Mouse (Mus musculus) ES-E14 (cell line): ENCODE data around the gene Emc6. TPM values are rescaled to one million over a fixed set of nuclear protein-coding genes. Genes with fewer than 3 reads are reported as not detected.

Experiments used
- DNase-seq: peaks from one replicate; pipeline ENCODE4 v3.0.0-alpha.2; 2013; ENCODE audit warnings: low read depth, low spot score
- H3K27ac ChIP-seq: 2 replicates; pipeline ENCODE4 v1.5.1; 2012; ENCODE audit warnings: low read depth, mild to moderate bottlenecking, low read length, moderate library complexity, mixed read lengths; ENCODE audit not compliant: poor library complexity, insufficient read depth, severe bottlenecking
- H3K36me3 ChIP-seq: 2 replicates; pipeline ENCODE4 v1.6.1; 2012; ENCODE audit warnings: mild to moderate bottlenecking, low read length, moderate library complexity, mixed read lengths; ENCODE audit not compliant: control insufficient read depth, poor library complexity, insufficient read depth, severe bottlenecking
- H3K4me1 ChIP-seq, 2 experiments: fragments of 150-350 bp in 1 of 2; sonication (generic) in 1 of 2; 2 replicates each; pipeline ENCODE4 v1.6.1; 2012; ENCODE audit warnings: low read length in 2 of 2, mild to moderate bottlenecking in 1 of 2, mixed read lengths in 1 of 2; ENCODE audit not compliant: control insufficient read depth in 2 of 2, insufficient read depth in 2 of 2, poor library complexity in 1 of 2
- H3K4me3 ChIP-seq, 2 experiments: fragments of 150-350 bp in 1 of 2; sonication (generic) in 1 of 2; 2 replicates each; pipeline ENCODE4 v1.5.1; 2012; ENCODE audit warnings: low read length in 2 of 2, low read depth in 1 of 2, mild to moderate bottlenecking in 1 of 2, mixed read lengths in 1 of 2; ENCODE audit not compliant: insufficient read depth in 1 of 2, poor library complexity in 1 of 2, severe bottlenecking in 1 of 2
- H3K9ac ChIP-seq: 2 replicates; pipeline ENCODE4 v1.6.1; 2012; ENCODE audit warnings: low read depth, mild to moderate bottlenecking, low read length, mixed read lengths; ENCODE audit not compliant: poor library complexity, insufficient read depth, severe bottlenecking
- H3K9me3 ChIP-seq: fragments of 150-350 bp; sonication (generic); 2 replicates; pipeline ENCODE4 v1.6.1; 2012; ENCODE audit warnings: low read depth, mild to moderate bottlenecking, low read length; ENCODE audit not compliant: control insufficient read depth, insufficient read depth
- CHD2 ChIP-seq: IDR thresholded peaks from 2 replicates; pipeline ENCODE4 v1.6.1; 2014; ENCODE audit warnings: mild to moderate bottlenecking, low read depth, low read length, inconsistent platforms
- HCFC1 ChIP-seq: IDR thresholded peaks from 2 replicates; pipeline ENCODE4 v1.6.1; 2012; ENCODE audit warnings: low read length, inconsistent platforms, borderline replicate concordance; ENCODE audit not compliant: insufficient read depth
- MAFK ChIP-seq: IDR thresholded peaks from 2 replicates; pipeline ENCODE4 v1.6.1; 2014; ENCODE audit warnings: mild to moderate bottlenecking, low read depth, low read length, inconsistent platforms; ENCODE audit not compliant: insufficient read depth
- ZC3H11A ChIP-seq: IDR thresholded peaks from 2 replicates; pipeline ENCODE4 v1.6.1; 2012; ENCODE audit warnings: low read depth, mild to moderate bottlenecking, inconsistent platforms, low read length, borderline replicate concordance
- ZNF384 ChIP-seq: IDR thresholded peaks from 2 replicates; pipeline ENCODE4 v1.6.1; 2012; ENCODE audit warnings: low read depth, low read length, inconsistent platforms
- in situ Hi-C, 2 experiments: fragments of 600-800 bp; cut with MboI; formaldehyde crosslinking; loops; one replicate each; pipeline ENCODE4 v1.15.1; 2025; ENCODE audit warnings: low sequenced_read_pairs in 2 of 2, inconsistent platforms in 1 of 2; ENCODE audit not compliant: unreplicated experiment in 2 of 2
- total RNA-seq: library from RNA; depleted of rRNA; stranded (reverse); fragments of 300-350 nt; gene quantifications from 2 replicates; pipeline ENCODE4 v1.2.3, GENCODE M21; 2012; rRNA removed

Gene Emc6
- 80.7 and 95.4 TPM in 2 replicates for total RNA-seq

GRCm38 (mm10) chr11:73176608-73177508 lies at the start of gene Emc6, which contains the start of gene Tax1bp3:
Gene Emc6 (minus strand): TSS chr11:73177037.
Gene Tax1bp3 (plus strand): TSS chr11:73177083.
- Histone ChIP-seq H3K9me3 (no peaks in the 10 kb centered on the region), H3K4me1 (peaks cover 0 to 5% of the 10 kb centered on the region in 2 experiments; a peak in 2 of 4 replicates)
- in situ Hi-C loops: no loop called here

GRCm38 (mm10) chr11:73225856-73226255 lies 49.0 kb upstream of the Emc6 start:
- no peak for DNase-seq
- H3K4me1 ChIP-seq: peaks cover 0 to 2% of the 10 kb centered on the region in 2 experiments; a peak in 1 of 4 replicates
- H3K4me3 ChIP-seq: no peak overlapping the region
- H3K36me3 ChIP-seq: no peaks in the 10 kb centered on the region
- no peak overlapping the region for H3K9ac ChIP-seq
- no peaks in the 10 kb centered on the region for H3K9me3 ChIP-seq
- H3K27ac ChIP-seq: no peak overlapping the region
- TF ChIP-seq ZNF384 (no peak), MAFK (no peak), HCFC1 (no peak)
- in situ Hi-C loops: no loop called here

More at GRCm38 (mm10) chr11:73176608-73177508, at the start of gene Emc6, which contains the start of gene Tax1bp3:
- Histone ChIP-seq H3K9ac (peak within 1 kb of the TSS; percentile 91), H3K27ac (peak within 1 kb of the TSS; percentile 32; the same call in 1 of the 2 replicates), H3K36me3 (peaks cover 2% of the 10 kb centered on the region), H3K4me3 (peak within 1 kb of the TSS; percentile 97 to 100)
- peak; percentile 95 for DNase-seq
- TF ChIP-seq HCFC1 (0 out of 2 replicates have a peak, but pooled peaks have one; percentile 37), ZNF384 (no peak)

- no peak overlapping the region for H3K9ac ChIP-seq
- no peaks in the 10 kb centered on the region for H3K9me3 ChIP-seq
- in situ Hi-C loops: no loop called here
- peak; percentile 28 for DNase-seq
- no peak overlapping the region for H3K4me3 ChIP-seq
- TF ChIP-seq HCFC1 (no peak), ZNF384 (no peak), CHD2 (no peak), ZC3H11A (no peak), MAFK (no peak)
- no peaks in the 10 kb centered on the region for H3K36me3 ChIP-seq
- H3K27ac ChIP-seq: no peak overlapping the region
- peaks cover 0 to 2% of the 10 kb centered on the region in 2 experiments; a peak in 1 of 4 replicates for H3K4me1 ChIP-seq
Observed at GRCm38 (mm10) chr11:73223966-73224365, 47.1 kb upstream of the Emc6 start.

GRCm38 (mm10) chr11:73222846-73223245 lies 46.0 kb upstream of the Emc6 start:
- DNase-seq: no peak

More at GRCm38 (mm10) chr11:73222846-73223245, 46.0 kb upstream of the Emc6 start:
- H3K4me1 ChIP-seq: peaks cover 0 to 2% of the 10 kb centered on the region in 2 experiments; a peak in 1 of 4 replicates
- no peak overlapping the region for H3K9ac ChIP-seq
- H3K36me3 ChIP-seq: no peaks in the 10 kb centered on the region
- in situ Hi-C loops: no loop called here
- H3K27ac ChIP-seq: no peak overlapping the region
- no peaks in the 10 kb centered on the region for H3K9me3 ChIP-seq
- TF ChIP-seq ZNF384 (no peak), MAFK (no peak), ZC3H11A (no peak), CHD2 (no peak), HCFC1 (no peak)
- H3K4me3 ChIP-seq: no peak overlapping the region
